Mouse (Mus musculus): Measurements from ENCODE around the gene Def6.

DNA sequence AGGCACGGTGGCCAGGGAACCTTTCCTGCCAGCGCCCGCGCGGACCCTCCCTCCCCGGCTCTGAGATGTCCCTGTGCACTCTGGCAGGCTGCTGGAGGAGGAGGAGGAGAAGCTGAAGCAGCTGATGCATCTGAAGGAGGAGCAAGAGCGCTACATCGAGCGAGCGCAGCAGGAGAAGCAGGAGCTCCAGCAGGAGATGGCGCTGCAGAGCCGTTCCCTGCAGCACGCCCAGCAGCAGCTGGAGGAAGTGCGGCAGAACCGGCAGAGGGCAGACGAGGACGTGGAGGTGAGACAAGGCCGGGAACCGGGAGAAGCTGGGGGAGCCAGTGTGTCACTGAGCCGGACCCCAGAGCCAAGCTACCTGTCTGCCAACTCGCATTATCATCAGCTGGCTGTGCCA, 18.4 kb downstream of the Def6 start:
- peak; percentile 90; the same call in 1 of the 2 replicates for TF ChIP-seq CTCF (IDR thresholded peaks at IDR 0.05; ENCODE audit: control insufficient read depth, insufficient read depth, insufficient replicate concordance, low read depth, low read length)
- TF ChIP-seq POLR2A (IDR thresholded peaks at IDR 0.05; ENCODE audit: control insufficient read depth, low read depth, low read length), result no peak

Data from testis, adult 2 months (tissue).